Mouse (Mus musculus): Measurements from ENCODE around the gene Setd1b. TPM values are rescaled to one million over a fixed set of nuclear protein-coding genes. Genes with fewer than 3 reads are reported as not detected.
"Not testable (repeated sequence)": the region's sequence is repeated elsewhere in the genome, so short reads cannot be mapped to it uniquely, and the experiment has no call there.

The Setd1b gene
- total RNA-seq, 2 experiments from 2014 or later, result 23.0 to 29.8 TPM

DNA sequence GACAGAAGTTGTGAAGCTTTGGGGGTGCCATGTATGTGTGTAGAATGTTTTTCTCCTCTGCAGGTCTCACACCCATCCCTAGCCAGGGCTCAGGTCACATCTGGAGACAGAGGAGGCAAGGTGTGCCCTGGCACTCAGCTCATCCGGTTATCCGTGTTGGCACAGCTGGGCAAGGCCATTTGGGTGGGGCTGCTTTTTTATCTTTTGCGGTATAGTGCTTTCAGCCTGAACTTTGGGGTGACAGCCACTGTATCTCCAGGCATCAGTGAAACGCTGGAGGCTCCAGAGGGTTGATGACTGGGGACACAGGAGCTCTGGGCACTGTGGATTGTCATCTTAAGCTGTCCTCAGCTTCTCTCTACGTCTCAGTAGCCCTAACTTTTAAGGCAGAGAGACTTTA is 51.4 kb downstream of the Setd1b start:
- ATAC-seq (replicated peaks; ENCODE audit: low FRiP score, poor library complexity, severe bottlenecking), result peak; percentile 91

DNA sequence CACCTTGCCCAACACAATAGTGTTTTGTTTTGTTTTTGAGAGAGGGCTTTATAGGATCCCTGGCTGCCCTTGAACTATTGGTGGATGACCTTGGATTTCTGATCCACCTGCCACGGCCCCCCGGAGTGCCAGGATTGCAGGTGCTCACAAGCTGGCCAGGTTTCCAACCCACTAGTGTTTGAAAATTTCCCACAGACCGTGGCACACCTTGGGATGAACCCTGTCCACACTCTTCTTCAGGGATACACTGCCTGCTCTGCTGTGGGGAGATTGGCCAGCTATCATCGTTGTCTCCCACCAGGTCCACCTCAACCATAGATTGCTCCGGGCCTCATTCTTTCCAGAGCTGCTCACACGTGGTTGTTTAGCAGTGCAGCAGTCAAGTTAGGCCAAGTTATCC is 52.9 kb downstream of the Setd1b start:
- no peak for ATAC-seq (replicated peaks; ENCODE audit: low FRiP score, poor library complexity, severe bottlenecking)

DNA sequence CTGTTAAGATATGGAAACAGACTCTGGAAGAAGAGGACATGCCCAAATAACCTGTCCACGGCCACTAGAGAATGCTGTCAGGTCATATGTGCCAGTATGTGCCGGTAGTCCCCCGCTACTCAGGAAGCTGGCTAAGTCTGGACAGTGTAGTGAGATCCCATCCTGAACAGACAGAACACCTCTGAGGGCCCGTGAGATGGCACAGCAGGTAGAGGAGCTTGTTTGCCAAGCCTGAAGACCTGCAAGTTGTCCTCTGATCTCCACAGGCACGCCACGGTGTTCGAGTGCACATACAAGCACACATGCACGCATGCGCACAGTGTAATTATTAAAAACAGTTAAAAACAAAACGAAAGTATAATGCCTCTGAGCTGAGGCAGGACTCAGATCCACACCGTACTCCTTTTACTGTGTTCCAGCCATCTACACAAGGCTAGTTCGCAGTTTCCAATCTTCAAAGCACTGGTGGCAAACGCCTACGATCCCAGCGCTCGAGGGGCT is 53.6 kb downstream of the Setd1b start:
- no peak for ATAC-seq (replicated peaks; ENCODE audit: low FRiP score, poor library complexity, severe bottlenecking)

DNA sequence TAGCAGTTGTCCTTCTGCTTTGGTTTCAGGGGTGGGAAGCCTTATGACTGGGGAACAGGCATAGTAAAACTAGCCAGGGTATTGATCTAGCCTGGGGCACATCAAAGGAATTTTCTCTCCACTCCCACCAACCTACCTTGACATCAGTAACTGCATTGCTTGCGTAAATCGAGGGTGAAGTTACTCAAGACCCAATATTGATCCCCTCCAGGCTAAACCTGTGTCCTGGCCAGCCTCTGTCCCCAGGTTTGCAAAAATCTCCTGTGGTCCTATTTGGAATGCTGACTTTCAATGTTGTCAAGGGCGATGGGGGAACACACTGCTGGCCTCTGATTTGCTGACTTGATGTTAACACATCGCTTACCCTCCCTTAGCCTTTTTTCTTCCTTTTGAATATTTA is 54.8 kb downstream of the Setd1b start:
- no peak for ATAC-seq (replicated peaks; ENCODE audit: low FRiP score, poor library complexity, severe bottlenecking)

DNA sequence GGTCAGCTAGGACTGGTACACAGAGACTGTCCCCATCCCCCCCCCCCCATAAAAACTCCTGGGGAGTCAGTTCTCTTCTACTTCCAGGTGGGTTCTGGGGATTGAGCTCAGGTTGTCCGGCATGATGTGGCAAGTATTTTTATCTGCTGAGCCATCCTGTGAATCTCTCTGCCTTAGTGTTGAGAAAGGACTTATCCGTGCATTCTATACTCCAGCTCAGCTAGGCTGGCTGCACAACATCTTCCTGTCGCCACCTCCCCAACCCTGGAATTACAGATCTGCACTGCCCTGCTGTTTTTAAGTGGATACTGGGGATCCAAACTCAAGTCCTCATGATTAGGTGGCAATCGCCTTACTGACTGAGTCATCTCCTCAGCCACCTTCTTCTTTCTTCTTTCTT is 56.5 kb downstream of the Setd1b start:
- ATAC-seq (replicated peaks; ENCODE audit: low FRiP score, poor library complexity, severe bottlenecking), result no peak

DNA sequence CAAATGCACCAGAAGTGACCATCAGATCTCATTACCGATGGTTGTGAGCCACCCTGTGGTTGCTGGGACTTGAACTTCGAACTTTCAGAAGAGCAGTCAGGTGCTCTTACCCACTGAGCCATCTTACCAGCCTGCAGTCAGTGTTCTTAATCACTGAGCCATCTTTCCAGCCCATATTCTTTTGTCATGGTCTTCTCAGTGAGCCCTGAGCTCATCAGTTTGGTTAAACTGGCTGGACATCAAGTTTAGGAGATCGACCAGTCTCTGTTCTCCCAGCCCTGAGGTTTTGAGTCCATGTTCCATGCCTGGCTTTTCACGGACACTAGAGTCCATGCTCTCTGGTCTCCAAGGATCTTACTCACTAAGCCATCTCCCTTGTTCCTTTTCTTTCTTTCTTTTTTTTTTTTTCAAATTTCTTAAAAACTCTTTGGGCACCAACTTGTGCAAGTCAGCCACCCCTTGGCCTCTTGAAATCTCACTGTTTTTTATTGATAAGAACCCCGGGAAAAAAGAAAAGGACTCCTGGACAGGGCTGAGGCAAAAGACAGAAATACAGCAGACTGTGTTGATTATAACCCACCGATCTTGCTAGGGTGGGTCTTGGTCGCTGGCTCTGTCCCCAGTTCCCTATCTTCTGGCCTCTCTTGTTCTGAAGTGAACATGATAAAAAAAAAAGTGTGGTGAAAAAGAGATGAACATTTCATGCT is 59.0 kb downstream of the Setd1b start:
- ATAC-seq (replicated peaks; ENCODE audit: low FRiP score, poor library complexity, severe bottlenecking), result peak; percentile 73

DNA sequence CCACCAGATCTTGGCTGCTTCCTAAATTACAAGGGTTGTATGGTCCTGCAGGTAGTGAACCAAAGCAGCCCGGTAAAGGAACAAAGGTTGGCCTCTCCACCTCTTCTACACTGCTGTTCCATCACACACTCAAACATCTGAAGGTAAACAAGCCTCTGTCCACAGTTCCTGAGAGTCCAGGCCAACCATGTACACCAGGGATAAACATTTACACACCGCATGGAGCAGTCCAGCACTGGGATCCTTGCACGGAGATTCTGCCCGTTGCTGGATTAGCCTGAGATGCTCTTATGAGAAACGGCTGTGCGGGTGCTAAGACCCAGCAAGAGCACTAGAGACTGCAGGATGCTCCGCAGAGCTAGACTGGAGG is 59.5 kb downstream of the Setd1b start:
- peak; percentile 28; the same call in 1 of the 2 replicates for ATAC-seq (replicated peaks; ENCODE audit: low FRiP score, poor library complexity, severe bottlenecking)

DNA sequence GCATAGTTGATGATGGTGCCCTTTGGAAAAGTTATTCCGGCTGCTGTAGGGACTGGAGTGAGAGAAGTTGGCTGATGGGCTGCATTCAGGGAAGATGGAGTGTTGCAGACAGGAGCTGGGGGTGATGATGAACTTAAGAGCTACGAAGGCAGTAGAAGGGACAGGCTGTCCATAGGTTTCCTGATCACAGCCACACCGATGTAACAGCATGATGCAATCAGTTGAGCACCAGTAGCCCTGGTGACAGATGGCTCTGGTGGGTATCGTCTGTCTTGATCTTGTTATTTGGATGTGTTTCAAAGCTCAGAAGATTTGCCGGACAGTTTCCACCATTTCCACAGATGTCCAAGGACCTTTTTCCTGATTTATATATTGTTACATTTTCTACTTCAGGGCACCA is 60.0 kb downstream of the Setd1b start:
- peak; percentile 74 for ATAC-seq (replicated peaks; ENCODE audit: low FRiP score, poor library complexity, severe bottlenecking)

DNA sequence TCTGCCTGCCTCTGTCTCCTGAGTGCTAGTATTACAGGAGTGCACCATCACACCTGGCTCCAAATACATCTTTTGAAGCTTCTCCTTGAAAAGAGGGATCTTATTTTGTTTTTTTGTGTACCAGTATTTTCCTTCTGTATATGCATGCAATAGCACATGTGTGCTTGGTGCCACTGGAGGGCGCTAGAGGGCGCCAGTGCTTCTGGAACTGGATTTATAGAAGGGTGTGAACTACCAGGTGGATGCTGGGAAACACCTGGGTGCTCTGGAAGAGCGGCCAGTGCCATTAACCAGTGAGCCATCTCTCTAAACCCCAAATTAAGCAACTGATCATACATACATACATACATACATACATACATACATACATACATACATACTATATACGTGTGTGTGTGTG is 60.8 kb downstream of the Setd1b start:
- ATAC-seq (replicated peaks; ENCODE audit: low FRiP score, poor library complexity, severe bottlenecking), result peak; percentile 51; the same call in 1 of the 2 replicates

DNA sequence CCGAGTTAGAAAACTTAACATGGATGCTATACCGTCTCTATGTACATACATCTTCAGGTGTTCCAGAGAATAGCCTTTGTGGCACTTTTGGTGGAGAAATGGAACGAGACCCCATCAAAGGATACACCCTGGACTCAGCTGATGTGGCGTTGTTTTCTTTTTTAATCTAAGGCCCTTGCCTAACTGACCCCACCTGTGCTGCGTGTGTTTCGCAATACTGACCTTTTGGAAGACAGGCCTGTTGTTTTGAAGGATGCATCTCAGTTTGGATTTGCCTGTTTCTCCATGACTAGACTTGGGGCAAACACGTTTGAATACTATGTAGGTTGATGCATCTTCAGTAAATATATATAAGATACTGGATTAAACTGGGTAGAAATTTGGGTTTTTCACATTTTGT is 61.6 kb downstream of the Setd1b start:
- ATAC-seq (replicated peaks; ENCODE audit: low FRiP score, poor library complexity, severe bottlenecking), result not testable (repeated sequence)

Other genes with a start within 250 kb of the Setd1b start
- gene Kdm2b, start 152.4 kb upstream of the Setd1b start, total RNA-seq (2015; ENCODE audit: low replicate concordance), result 7.5 and 13.0 TPM in 2 replicates
- gene Kdm2b, start 152.4 kb upstream of the Setd1b start, total RNA-seq (2017; ENCODE audit: low replicate concordance), result 13.0 and 14.9 TPM in 2 replicates
- 5.0 and 24.3 TPM in 2 replicates for gene Orai1, start 127.1 kb upstream of the Setd1b start, total RNA-seq (2015; ENCODE audit: low replicate concordance)
- 3.5 and 4.0 TPM in 2 replicates for gene Orai1, start 127.1 kb upstream of the Setd1b start, total RNA-seq (2017; ENCODE audit: low replicate concordance)
- gene Morn3, start 95.2 kb upstream of the Setd1b start, total RNA-seq (2015; ENCODE audit: low replicate concordance), result not detected in 2 replicates
- not detected in 2 replicates for gene Morn3, start 95.2 kb upstream of the Setd1b start, total RNA-seq (2017; ENCODE audit: low replicate concordance)
- 85.5 and 100 TPM in 2 replicates for gene Tmem120b, start 73.8 kb upstream of the Setd1b start, total RNA-seq (2015; ENCODE audit: low replicate concordance)
- 86.8 and 118 TPM in 2 replicates for gene Tmem120b, start 73.8 kb upstream of the Setd1b start, total RNA-seq (2017; ENCODE audit: low replicate concordance)
- 1.7 and 3.2 TPM in 2 replicates for gene Rhof, start 9.5 kb upstream of the Setd1b start, total RNA-seq (2015; ENCODE audit: low replicate concordance)
- gene Rhof, start 9.5 kb upstream of the Setd1b start, total RNA-seq (2017; ENCODE audit: low replicate concordance), result 1.4 and 7.7 TPM in 2 replicates
- 27.2 and 48.7 TPM in 2 replicates for gene Psmd9, start 27.2 kb downstream of the Setd1b start, total RNA-seq (2015; ENCODE audit: low replicate concordance)
- gene Psmd9, start 27.2 kb downstream of the Setd1b start, total RNA-seq (2017; ENCODE audit: low replicate concordance), result 52.2 and 63.8 TPM in 2 replicates
- gene Hpd, start 40.5 kb downstream of the Setd1b start, total RNA-seq (2015; ENCODE audit: low replicate concordance), result not detected in 2 replicates
- gene Hpd, start 40.5 kb downstream of the Setd1b start, total RNA-seq (2017; ENCODE audit: low replicate concordance), result not detected in 2 replicates
- 0.36 and 1.7 TPM in 2 replicates for gene Wdr66, start 109.9 kb downstream of the Setd1b start, total RNA-seq (2015; ENCODE audit: low replicate concordance)
- gene Wdr66, start 109.9 kb downstream of the Setd1b start, total RNA-seq (2017; ENCODE audit: low replicate concordance), result 0.51 TPM in 1 of 2 replicates, not detected in the other
- 15.1 and 18.0 TPM in 2 replicates for gene Bcl7a, start 201.6 kb downstream of the Setd1b start, total RNA-seq (2015; ENCODE audit: low replicate concordance)
- 8.7 and 11.3 TPM in 2 replicates for gene Bcl7a, start 201.6 kb downstream of the Setd1b start, total RNA-seq (2017; ENCODE audit: low replicate concordance)

All from erythroid progenitor cell, adult 5-6 weeks (primary cell).